Mouse (Mus musculus) hindbrain, embryonic 10.5 days (tissue): ENCODE measurements at regions not wholly inside any gene's neighbourhood (a gene's known extent, or its start where the extent isn't known, plus 50 kb on each side); places are given as distances from the start of the nearest gene placed in this dataset.

Experiments
- DNase-seq: peaks from one replicate; pipeline ENCODE4 v3.0.0-alpha.2; 2017; ENCODE audit warnings: low spot score
- H3K27ac ChIP-seq: fragments of 300-500 bp; sonication (generic); 2 replicates; pipeline ENCODE4 v1.5.1; 2016; ENCODE audit warnings: mild to moderate bottlenecking, moderate library complexity
- H3K27me3 ChIP-seq: fragments of 300-500 bp; sonication (generic); 2 replicates; pipeline ENCODE4 v1.6.1; 2016; ENCODE audit warnings: mild to moderate bottlenecking; ENCODE audit not compliant: poor library complexity, insufficient read depth, severe bottlenecking
- H3K36me3 ChIP-seq: fragments of 300-500 bp; sonication (generic); 2 replicates; pipeline ENCODE4 v1.6.1; 2016; ENCODE audit warnings: mild to moderate bottlenecking, moderate library complexity
- H3K4me1 ChIP-seq: fragments of 300-500 bp; sonication (generic); replicated peaks from 2 replicates; pipeline ENCODE4 v1.6.1; 2016; ENCODE audit warnings: mild to moderate bottlenecking
- H3K4me3 ChIP-seq: fragments of 300-500 bp; sonication (generic); 2 replicates; pipeline ENCODE4 v1.5.1; 2016; ENCODE audit warnings: mild to moderate bottlenecking, moderate library complexity
- H3K9me3 ChIP-seq: fragments of 300-500 bp; sonication (generic); 2 replicates; pipeline ENCODE4 v1.6.1; 2016; ENCODE audit warnings: mild to moderate bottlenecking, moderate library complexity
- WGBS: fragments of 180-500 bp; shearing (Covaris S2); methylation state at CpG from one replicate; pipeline ENCODE4 v1.1.7; 2016; 5-methylcytosine and 5-hydroxymethylcytosine counted together

DNA sequence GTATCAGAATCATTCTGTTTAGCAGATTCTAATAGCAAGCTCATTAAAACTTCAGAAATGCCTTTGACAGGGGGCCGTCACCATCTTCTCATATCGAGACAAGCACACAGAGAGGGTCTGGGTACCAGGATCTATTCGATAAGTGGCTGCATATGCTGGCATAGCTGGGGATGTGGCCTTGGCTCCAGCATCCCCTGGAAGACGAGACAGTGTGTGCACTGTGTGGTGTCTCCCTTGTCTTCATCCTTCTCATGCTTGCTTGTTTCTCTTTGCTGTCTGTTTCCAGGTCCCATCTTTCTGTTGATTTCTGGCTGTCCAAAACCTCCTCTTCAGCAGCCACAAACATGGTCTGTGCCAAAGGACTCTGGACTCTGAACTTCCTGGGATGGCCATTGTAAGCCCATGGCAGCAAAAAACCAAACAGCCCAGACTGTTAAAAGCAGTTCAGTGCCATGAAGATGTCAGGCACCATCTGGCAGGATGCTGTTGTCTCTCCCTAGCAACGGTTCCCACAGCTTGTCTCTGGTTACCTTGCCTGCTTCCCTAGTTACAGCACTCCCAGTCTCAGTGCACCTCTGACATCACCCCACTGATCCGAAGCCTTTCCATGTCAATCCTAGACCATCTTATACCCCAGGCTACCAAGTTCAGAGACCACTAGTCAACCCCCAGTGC lies 56.5 kb downstream of the Kctd12 start:
- Histone ChIP-seq H3K4me3 (no peak overlapping the region), H3K27me3 (no peaks in the 10 kb centered on the region), H3K4me1 (0 out of 2 replicates have a peak, but pooled peaks cover 7% of the 10 kb centered on the region), H3K27ac (no peak overlapping the region), H3K9me3 (no peaks in the 10 kb centered on the region), H3K36me3 (no peaks in the 10 kb centered on the region)
- 76% methylated on average over 6 of the region's 6 CpGs for WGBS
- peak; percentile 12 for DNase-seq

DNA sequence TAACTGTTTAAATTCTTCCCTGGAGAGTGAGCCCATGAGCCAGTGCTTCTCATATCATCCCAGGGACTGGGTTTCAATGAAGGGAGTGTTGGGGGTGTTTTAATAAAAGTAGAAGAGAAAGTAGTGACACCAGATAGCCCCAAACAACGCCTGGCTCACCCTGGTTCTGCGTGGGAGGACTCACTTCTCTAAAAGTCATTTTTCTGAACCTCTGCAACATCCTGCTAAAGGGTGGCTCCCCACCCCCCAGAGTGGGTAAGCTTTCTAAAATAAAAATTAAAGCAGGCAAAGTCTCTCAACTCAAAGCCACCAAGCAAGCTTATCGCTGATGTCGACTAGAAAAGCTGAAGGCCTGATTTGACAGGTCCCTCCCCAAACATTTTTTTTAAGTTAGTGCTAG lies 57.8 kb downstream of the Kctd12 start:
- no peak for DNase-seq
- 87% methylated on average over 4 of the region's 4 CpGs for WGBS

DNA sequence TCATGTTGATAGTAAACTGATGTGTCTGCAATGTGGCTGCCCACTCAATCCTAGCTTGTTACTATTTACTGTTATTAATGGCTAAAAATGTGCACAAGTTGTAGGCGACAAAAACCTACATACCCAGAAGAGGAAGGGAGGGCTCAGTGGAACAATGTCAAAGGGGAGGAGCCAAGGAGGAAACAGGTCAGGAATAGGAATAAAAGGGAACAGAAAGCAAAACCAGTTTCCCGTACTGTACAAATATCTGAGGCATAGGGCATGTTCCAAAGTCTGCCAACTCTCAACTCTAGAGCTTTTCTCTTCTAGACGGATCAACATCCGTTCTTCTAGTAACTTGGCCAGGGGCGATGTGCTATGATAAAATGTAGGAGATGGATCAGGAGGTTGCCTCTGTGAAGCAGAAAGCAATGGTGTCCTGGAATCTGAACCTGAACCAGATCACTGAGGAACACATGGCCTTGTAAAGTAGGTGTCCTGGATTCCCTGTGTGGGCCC lies 59.9 kb downstream of the Kctd12 start:
- no peak overlapping the region for H3K4me3 ChIP-seq
- H3K36me3 ChIP-seq: no peaks in the 10 kb centered on the region
- no peaks in the 10 kb centered on the region for H3K9me3 ChIP-seq
- H3K4me1 ChIP-seq: 0 out of 2 replicates have a peak, but pooled peaks cover 7% of the 10 kb centered on the region
- WGBS: 91% methylated on average over 5 of the region's 5 CpGs
- H3K27ac ChIP-seq: no peak overlapping the region
- no peak for DNase-seq
- H3K27me3 ChIP-seq: no peaks in the 10 kb centered on the region

More for the DNA sequence above, 57.8 kb downstream of the Kctd12 start:
- Histone ChIP-seq H3K36me3 (no peaks in the 10 kb centered on the region), H3K27me3 (no peaks in the 10 kb centered on the region), H3K9me3 (no peaks in the 10 kb centered on the region), H3K27ac (no peak overlapping the region), H3K4me3 (no peak overlapping the region), H3K4me1 (0 out of 2 replicates have a peak, but pooled peaks cover 7% of the 10 kb centered on the region)

DNA sequence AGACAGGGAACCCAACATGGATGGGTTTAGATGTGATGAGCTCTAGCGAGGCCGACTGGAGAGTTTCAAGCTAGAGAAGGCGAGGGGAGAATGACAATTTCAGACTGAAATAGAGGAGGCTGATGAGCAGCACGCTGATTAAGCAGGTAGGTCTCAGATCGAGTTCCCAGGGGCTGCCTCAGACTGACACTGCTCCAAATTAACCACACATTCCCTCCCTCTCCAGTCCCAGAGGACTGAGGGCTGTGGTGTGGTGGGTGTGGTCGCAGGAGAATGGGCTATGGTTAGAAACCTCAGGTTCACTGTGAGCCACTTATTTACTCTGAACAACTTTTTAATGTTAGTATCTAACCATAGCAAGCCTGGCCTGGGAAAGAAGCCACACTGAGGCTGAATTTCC lies 62.0 kb downstream of the Kctd12 start:
- WGBS: 77% methylated on average over 6 of the region's 6 CpGs
- Histone ChIP-seq H3K4me1 (no peaks in the 10 kb centered on the region), H3K4me3 (no peak overlapping the region), H3K27ac (no peak overlapping the region), H3K36me3 (no peaks in the 10 kb centered on the region), H3K27me3 (no peaks in the 10 kb centered on the region), H3K9me3 (no peaks in the 10 kb centered on the region)
- DNase-seq: no peak

DNA sequence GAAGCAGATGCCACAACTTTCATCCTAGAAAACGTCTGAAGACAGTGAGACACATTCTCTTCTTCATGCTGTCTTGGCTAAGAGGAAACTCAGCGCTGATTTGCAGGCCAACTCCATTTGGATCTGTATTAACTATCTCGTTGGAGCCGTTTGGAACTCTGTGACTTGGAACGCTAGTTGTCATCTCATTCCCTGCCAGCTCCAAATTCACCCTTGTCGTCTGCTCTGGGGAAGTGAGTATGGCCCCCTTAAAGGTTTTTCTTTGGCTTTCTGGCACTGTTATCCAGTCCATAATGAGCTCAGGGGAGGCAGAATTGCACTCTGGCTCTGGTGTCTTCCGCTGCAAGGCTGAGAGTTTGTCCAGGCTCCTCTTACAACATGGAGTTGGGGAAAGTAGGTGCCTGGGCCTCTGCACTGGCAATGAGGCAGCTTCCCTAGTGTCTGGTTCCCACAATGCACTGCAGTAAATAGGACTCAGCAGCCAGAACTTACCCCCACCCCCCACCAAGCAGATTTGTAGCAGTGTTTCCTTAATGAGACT lies 63.1 kb downstream of the Kctd12 start:
- no peak overlapping the region for H3K27ac ChIP-seq
- DNase-seq: no peak
- WGBS: 86% methylated on average over 7 of the region's 7 CpGs
- H3K36me3 ChIP-seq: no peaks in the 10 kb centered on the region
- H3K9me3 ChIP-seq: no peaks in the 10 kb centered on the region
- no peak overlapping the region for H3K4me3 ChIP-seq
- no peaks in the 10 kb centered on the region for H3K4me1 ChIP-seq
- H3K27me3 ChIP-seq: no peaks in the 10 kb centered on the region

- DNase-seq: no peak
- no peak overlapping the region for H3K27ac ChIP-seq
- H3K4me1 ChIP-seq: no peaks in the 10 kb centered on the region
- no peak overlapping the region for H3K4me3 ChIP-seq
- no peaks in the 10 kb centered on the region for H3K36me3 ChIP-seq
- H3K27me3 ChIP-seq: no peaks in the 10 kb centered on the region
- WGBS: 88% methylated on average over 1 of the region's 1 CpGs
- H3K9me3 ChIP-seq: no peaks in the 10 kb centered on the region
These were observed 64.5 kb downstream of the Kctd12 start for GRCm38 (mm10) chr14:102917929-102918328.

DNA sequence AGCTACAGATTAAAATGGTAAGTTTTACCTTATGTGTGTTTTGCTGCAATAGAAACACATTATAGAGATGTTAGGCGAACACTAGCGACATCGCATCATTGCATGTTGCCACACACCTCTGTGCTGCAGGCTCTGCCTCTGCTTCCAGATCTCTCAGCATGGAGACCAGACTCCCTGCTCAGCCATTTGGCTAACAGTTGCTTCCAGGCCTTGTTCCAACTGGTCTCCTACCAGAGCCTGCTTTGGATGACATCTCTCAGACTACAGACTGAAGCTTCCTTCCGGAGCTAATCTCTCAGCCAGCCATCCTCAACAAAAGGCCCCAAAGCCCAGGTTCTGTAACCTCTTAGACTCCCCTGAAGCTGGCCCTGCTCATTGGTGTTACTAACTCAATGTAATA lies 66.5 kb downstream of the Kctd12 start:
- H3K9me3 ChIP-seq: no peaks in the 10 kb centered on the region
- no peaks in the 10 kb centered on the region for H3K36me3 ChIP-seq
- H3K4me3 ChIP-seq: no peak overlapping the region
- no peak for DNase-seq
- H3K4me1 ChIP-seq: no peaks in the 10 kb centered on the region
- 91% methylated on average over 4 of the region's 4 CpGs for WGBS
- no peak overlapping the region for H3K27ac ChIP-seq
- H3K27me3 ChIP-seq: no peaks in the 10 kb centered on the region

- DNase-seq: no peak
- Histone ChIP-seq H3K4me1 (no peaks in the 10 kb centered on the region), H3K9me3 (no peaks in the 10 kb centered on the region), H3K27ac (no peak overlapping the region), H3K36me3 (no peaks in the 10 kb centered on the region), H3K4me3 (no peak overlapping the region), H3K27me3 (no peaks in the 10 kb centered on the region)
- 75% methylated on average over 3 of the region's 3 CpGs for WGBS
These were observed 70.9 kb downstream of the Kctd12 start for GRCm38 (mm10) chr14:102911582-102911981.

DNA sequence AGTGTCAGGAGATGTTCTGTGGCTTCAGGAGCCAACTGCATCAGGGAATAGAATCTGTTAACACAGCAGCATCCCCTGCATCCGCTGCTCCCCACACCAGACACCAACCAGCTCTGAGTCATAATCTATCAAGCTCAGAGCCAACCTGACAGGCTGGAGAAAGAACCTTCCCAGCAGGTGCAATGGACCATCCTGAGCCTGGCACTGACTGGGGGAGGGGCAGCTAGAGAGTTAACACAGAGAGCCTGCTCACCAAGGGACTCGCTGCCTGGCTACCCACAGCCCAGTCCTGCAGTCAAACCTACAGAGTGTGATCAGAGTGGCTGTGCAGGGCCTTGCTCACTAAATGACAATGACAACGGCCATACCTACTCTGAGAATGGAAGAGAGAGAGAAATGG lies 73.4 kb downstream of the Kctd12 start:
- no peaks in the 10 kb centered on the region for H3K9me3 ChIP-seq
- H3K36me3 ChIP-seq: no peaks in the 10 kb centered on the region
- WGBS: 74% methylated on average over 3 of the region's 3 CpGs
- no peaks in the 10 kb centered on the region for H3K27me3 ChIP-seq
- H3K4me1 ChIP-seq: no peaks in the 10 kb centered on the region
- H3K4me3 ChIP-seq: no peak overlapping the region
- no peak for DNase-seq
- no peak overlapping the region for H3K27ac ChIP-seq

- Histone ChIP-seq H3K9me3 (no peaks in the 10 kb centered on the region), H3K36me3 (no peaks in the 10 kb centered on the region), H3K4me1 (no peaks in the 10 kb centered on the region), H3K27me3 (no peaks in the 10 kb centered on the region), H3K27ac (no peak overlapping the region), H3K4me3 (no peak overlapping the region)
- 86% methylated on average over 6 of the region's 6 CpGs for WGBS
- DNase-seq: no peak
These were observed 74.9 kb downstream of the Kctd12 start for GRCm38 (mm10) chr14:102907411-102908103.

DNA sequence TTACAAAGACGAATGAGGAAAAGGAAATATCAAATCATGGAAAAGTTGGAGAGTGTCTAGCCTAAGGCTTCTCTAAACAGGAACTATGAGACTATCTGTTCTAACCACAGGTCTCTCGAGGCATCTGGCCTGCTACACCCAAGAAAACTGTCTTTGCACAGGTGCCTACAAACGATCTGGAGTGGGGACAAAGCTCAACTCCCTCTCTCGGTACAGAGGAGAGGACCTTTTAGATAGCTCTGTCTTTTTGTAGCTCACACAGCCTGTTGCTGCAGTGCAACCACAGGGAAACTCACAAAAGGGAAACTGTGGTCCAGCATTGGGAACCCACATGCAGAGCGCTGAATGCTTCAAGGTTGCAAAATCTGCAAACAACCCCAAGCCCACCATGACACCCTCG lies 75.6 kb downstream of the Kctd12 start:
- Histone ChIP-seq H3K4me1 (no peaks in the 10 kb centered on the region), H3K4me3 (no peak overlapping the region), H3K27ac (no peak overlapping the region), H3K9me3 (no peaks in the 10 kb centered on the region), H3K27me3 (no peaks in the 10 kb centered on the region), H3K36me3 (no peaks in the 10 kb centered on the region)
- WGBS: 85% methylated on average over 6 of the region's 6 CpGs
- no peak for DNase-seq

GRCm38 (mm10) chr14:102906286-102906685 lies 76.2 kb downstream of the Kctd12 start:
- H3K36me3 ChIP-seq: no peaks in the 10 kb centered on the region
- H3K27me3 ChIP-seq: no peaks in the 10 kb centered on the region
- H3K4me1 ChIP-seq: no peaks in the 10 kb centered on the region
- H3K27ac ChIP-seq: no peak overlapping the region
- DNase-seq: no peak
- H3K9me3 ChIP-seq: no peaks in the 10 kb centered on the region
- no peak overlapping the region for H3K4me3 ChIP-seq
- WGBS: 86% methylated on average over 1 of the region's 1 CpGs

GRCm38 (mm10) chr14:102902906-102903305 lies 79.5 kb downstream of the Kctd12 start:
- Histone ChIP-seq H3K36me3 (no peaks in the 10 kb centered on the region), H3K9me3 (no peaks in the 10 kb centered on the region), H3K27me3 (no peaks in the 10 kb centered on the region), H3K4me3 (no peak overlapping the region), H3K27ac (no peak overlapping the region), H3K4me1 (no peaks in the 10 kb centered on the region)
- WGBS: 64% methylated on average over 12 of the region's 12 CpGs
- peak; percentile 11 for DNase-seq
